Mouse (Mus musculus): Measurements from ENCODE around the gene Anapc2.

Gene Anapc2

GRCm38 (mm10) chr2:25303931-25304656 is 31.8 kb downstream of the Anapc2 start:
- DNase-seq (ENCODE audit: low read depth, low spot score) = no peak

GRCm38 (mm10) chr2:25304657-25305541 is 32.6 kb downstream of the Anapc2 start:
- no peak for DNase-seq (ENCODE audit: low read depth, low spot score)

GRCm38 (mm10) chr2:25305587-25306359 is 33.5 kb downstream of the Anapc2 start:
- DNase-seq (ENCODE audit: low read depth, low spot score) = no peak

- no peak for DNase-seq (ENCODE audit: low read depth, low spot score)
These were observed 37.9 kb downstream of the Anapc2 start for GRCm38 (mm10) chr2:25310180-25310579.

GRCm38 (mm10) chr2:25310969-25311368 is 38.7 kb downstream of the Anapc2 start:
- no peak for DNase-seq (ENCODE audit: low read depth, low spot score)

- DNase-seq (ENCODE audit: low read depth, low spot score) = no peak
These were observed 39.2 kb downstream of the Anapc2 start for GRCm38 (mm10) chr2:25311491-25311891.

GRCm38 (mm10) chr2:25318119-25318966 is 46.1 kb downstream of the Anapc2 start:
- no peak for DNase-seq (ENCODE audit: low read depth, low spot score)

- DNase-seq (ENCODE audit: low read depth, low spot score) = no peak
These were observed 46.9 kb downstream of the Anapc2 start, which contains the start of gene Grin1 for GRCm38 (mm10) chr2:25318971-25319773. Grin1 (minus strand) TSS chr2:25319187.

- no peak for DNase-seq (ENCODE audit: low read depth, low spot score)
These were observed 47.8 kb downstream of the Anapc2 start for GRCm38 (mm10) chr2:25320084-25320483.

GRCm38 (mm10) chr2:25326036-25326435 is 53.8 kb downstream of the Anapc2 start:
- DNase-seq (ENCODE audit: low read depth, low spot score) = no peak

- DNase-seq (ENCODE audit: low read depth, low spot score) = peak; percentile 24
These were observed 56.2 kb downstream of the Anapc2 start for GRCm38 (mm10) chr2:25328440-25328839.

GRCm38 (mm10) chr2:25331470-25331869 is 59.2 kb downstream of the Anapc2 start:
- no peak for DNase-seq (ENCODE audit: low read depth, low spot score)

- DNase-seq (ENCODE audit: low read depth, low spot score) = peak; percentile 99
These were observed 60.2 kb downstream of the Anapc2 start, which contains the start of gene Man1b1 for GRCm38 (mm10) chr2:25332286-25333160. Man1b1 (plus strand) TSS chr2:25332338.

- DNase-seq (ENCODE audit: low read depth, low spot score) = no peak
These were observed 61.3 kb downstream of the Anapc2 start for GRCm38 (mm10) chr2:25333569-25333968.
